Mouse (Mus musculus) limb, embryonic 15.5 days (tissue): ENCODE measurements around the gene Tcf7. TPM values are rescaled to one million over a fixed set of nuclear protein-coding genes. Genes with fewer than 3 reads are reported as not detected.

Experiments used
- ATAC-seq: fragments of 200-750 bp; cut with Nextera tagmentation; 2 replicates; pipeline ENCODE4 v1.8.0; 2017; ENCODE audit warnings: low read depth, moderate TSS enrichment; ENCODE audit not compliant: insufficient number of reproducible peaks, low FRiP score, low TSS enrichment
- H3K27ac ChIP-seq: fragments of 300-500 bp; sonication (generic); 2 replicates; pipeline ENCODE4 v1.5.1; 2015; ENCODE audit warnings: moderate library complexity, mild to moderate bottlenecking, inconsistent platforms
- H3K27me3 ChIP-seq: fragments of 300-500 bp; sonication (generic); 2 replicates; pipeline ENCODE4 v1.6.1; 2015; ENCODE audit warnings: inconsistent platforms
- H3K36me3 ChIP-seq: fragments of 300-500 bp; sonication (generic); 2 replicates; pipeline ENCODE4 v1.6.1; 2015; ENCODE audit warnings: inconsistent platforms
- H3K4me1 ChIP-seq: fragments of 300-500 bp; sonication (generic); 2 replicates; pipeline ENCODE4 v1.6.1; 2015; ENCODE audit warnings: inconsistent platforms
- H3K4me2 ChIP-seq: fragments of 300-500 bp; sonication (generic); 2 replicates; pipeline ENCODE4 v1.6.1; 2015; ENCODE audit warnings: mild to moderate bottlenecking, inconsistent platforms
- H3K4me3 ChIP-seq: fragments of 300-500 bp; sonication (generic); 2 replicates; pipeline ENCODE4 v1.5.1; 2015; ENCODE audit warnings: mild to moderate bottlenecking, inconsistent platforms
- H3K9ac ChIP-seq: fragments of 300-500 bp; sonication (generic); 2 replicates; pipeline ENCODE4 v1.6.1; 2015; ENCODE audit warnings: inconsistent platforms
- H3K9me3 ChIP-seq: fragments of 300-500 bp; sonication (generic); 2 replicates; pipeline ENCODE4 v1.6.1; 2016; ENCODE audit warnings: inconsistent platforms
- WGBS: fragments of 180-500 bp; shearing (Covaris S2); methylation state at CpG from one replicate; pipeline ENCODE4 v1.1.7; 2015; 5-methylcytosine and 5-hydroxymethylcytosine counted together
- polyA plus RNA-seq: library from polyadenylated mRNA; unstranded; fragments of >200 nt; fragmentation: Nextera tagmentation; extraction: Ambion mirVana; gene quantifications from 2 replicates; pipeline ENCODE4 v1.2.1, GENCODE M21; 2015

Tcf7 gene
- polyA plus RNA-seq, result 9.6 and 9.8 TPM in 2 replicates

- no peaks in the 10 kb centered on the region for H3K9me3 ChIP-seq
- H3K36me3 ChIP-seq, result 0 out of 2 replicates have a peak, but pooled peaks cover 2% of the 10 kb centered on the region
- peaks cover 41% of the 10 kb centered on the region for H3K4me1 ChIP-seq
- peaks cover 53% of the 10 kb centered on the region for H3K27me3 ChIP-seq
- H3K4me2 ChIP-seq, result peak within 1 kb of the TSS; percentile 95
- peak; percentile 42; the same call in 1 of the 2 replicates for ATAC-seq
- no peak within 1 kb of the TSS for H3K27ac ChIP-seq
- peak within 1 kb of the TSS; percentile 55 for H3K9ac ChIP-seq
- peak within 1 kb of the TSS; percentile 65 for H3K4me3 ChIP-seq
- under 1% methylated on average over 78 of the region's 97 CpGs for WGBS
Observed at GRCm38 (mm10) chr11:52282774-52283595, at the start of gene Tcf7. Tcf7 (minus strand) TSS chr11:52283014.

DNA sequence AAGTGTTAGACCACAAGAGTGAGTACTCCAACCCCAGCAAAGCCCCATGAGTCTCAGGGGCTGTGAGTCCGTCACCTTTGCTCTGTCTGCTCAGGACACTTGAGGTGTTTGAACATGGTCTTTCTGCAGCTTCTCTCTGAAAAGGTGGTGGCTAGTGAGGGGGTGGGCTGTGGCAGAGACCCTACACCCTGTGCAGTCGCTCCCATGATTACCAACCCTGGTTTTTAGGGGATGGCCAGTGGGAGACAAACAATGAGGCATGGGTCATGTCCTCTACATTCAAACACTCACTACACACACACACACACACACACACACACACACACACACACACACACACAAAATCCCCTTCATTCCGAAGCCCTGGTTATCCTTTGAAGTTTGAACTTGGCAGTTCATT, 44.5 kb upstream of the Tcf7 start:
- WGBS, result 46% methylated on average over 3 of the region's 3 CpGs
- ATAC-seq, result no peak
- no peaks in the 10 kb centered on the region for H3K27me3 ChIP-seq

DNA sequence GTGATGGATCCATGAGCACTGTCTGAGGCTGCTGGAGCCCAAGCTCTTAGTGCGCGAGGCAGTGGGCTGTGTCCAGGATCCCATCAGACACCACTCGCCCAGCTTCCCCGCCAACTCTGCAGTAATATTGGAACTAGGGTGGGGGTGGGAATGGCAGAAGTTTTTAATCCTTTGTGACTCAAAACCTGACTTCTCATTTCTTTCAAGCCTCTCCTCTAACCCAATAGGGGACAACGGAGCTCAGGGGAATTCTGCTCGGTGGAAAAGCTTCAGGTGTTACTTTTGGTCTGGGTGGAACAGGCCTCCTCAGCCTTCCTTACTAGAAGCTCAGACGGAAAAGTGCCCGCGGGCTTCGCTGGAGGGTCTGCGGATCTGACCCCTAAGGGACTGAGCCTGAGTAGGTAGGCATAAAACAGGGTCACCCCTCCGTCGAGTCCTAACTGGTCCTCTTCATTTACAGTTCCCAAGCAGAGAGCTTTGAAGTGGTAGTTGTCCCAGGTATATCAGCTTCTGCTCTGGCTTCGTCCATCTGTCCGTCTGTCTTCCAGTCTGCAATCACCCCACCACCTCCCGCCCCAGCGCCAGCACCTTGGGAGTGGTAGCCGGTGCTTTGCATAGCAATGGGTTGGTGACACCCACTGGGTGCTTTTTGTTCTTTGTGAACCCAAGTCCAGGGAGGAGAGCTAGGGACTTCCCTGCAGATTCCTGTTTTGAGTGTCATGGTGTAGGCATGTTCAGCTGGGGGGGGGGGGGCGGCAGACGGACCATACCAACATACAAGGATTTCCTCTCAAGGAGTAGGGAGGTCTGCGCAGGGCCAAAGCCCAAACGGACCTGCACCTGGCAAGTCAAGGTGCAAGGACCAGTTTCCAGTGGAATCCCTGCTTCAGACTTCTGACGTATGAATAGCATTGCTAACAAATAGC, 41.9 kb upstream of the Tcf7 start:
- no peak overlapping the region for H3K9ac ChIP-seq
- no peaks in the 10 kb centered on the region for H3K36me3 ChIP-seq
- no peak overlapping the region for H3K4me3 ChIP-seq
- H3K4me2 ChIP-seq, result no peak overlapping the region
- H3K27ac ChIP-seq, result no peak overlapping the region
- no peaks in the 10 kb centered on the region for H3K4me1 ChIP-seq
- H3K9me3 ChIP-seq, result no peaks in the 10 kb centered on the region
- 49% methylated on average over 23 of the region's 23 CpGs for WGBS
- no peak for ATAC-seq
- no peaks in the 10 kb centered on the region for H3K27me3 ChIP-seq

More for the DNA sequence above, 44.5 kb upstream of the Tcf7 start:
- Histone ChIP-seq H3K36me3 (no peaks in the 10 kb centered on the region), H3K4me3 (no peak overlapping the region), H3K9ac (no peak overlapping the region), H3K9me3 (no peaks in the 10 kb centered on the region), H3K4me1 (no peaks in the 10 kb centered on the region), H3K4me2 (no peak overlapping the region), H3K27ac (no peak overlapping the region)

- Histone ChIP-seq H3K9me3 (no peaks in the 10 kb centered on the region), H3K36me3 (no peaks in the 10 kb centered on the region), H3K27ac (no peak overlapping the region), H3K4me1 (no peaks in the 10 kb centered on the region), H3K4me3 (no peak overlapping the region), H3K4me2 (no peak overlapping the region), H3K27me3 (no peaks in the 10 kb centered on the region), H3K9ac (no peak overlapping the region)
- 63% methylated on average over 3 of the region's 3 CpGs for WGBS
- no peak for ATAC-seq
Observed at GRCm38 (mm10) chr11:52321540-52321939, 38.7 kb upstream of the Tcf7 start.

DNA sequence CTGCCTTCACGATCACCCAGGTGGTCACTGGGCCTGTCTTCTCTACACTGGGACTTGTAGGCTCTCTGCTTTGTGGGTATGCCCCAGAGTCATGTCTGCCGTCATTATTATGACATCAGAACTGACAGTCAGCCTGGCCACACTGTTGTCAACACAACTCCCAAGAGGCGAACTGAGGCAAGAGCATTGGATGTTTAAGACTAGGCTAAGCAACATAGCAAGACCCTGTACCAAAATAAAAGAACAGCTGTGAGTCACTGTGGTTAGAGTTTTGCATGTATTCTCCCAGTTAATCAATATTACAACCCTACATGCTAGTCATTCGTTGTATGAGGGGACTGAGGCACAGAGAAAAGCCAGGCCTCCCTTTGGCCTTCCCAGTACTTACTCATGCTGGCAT, 37.7 kb upstream of the Tcf7 start:
- Histone ChIP-seq H3K9ac (no peak overlapping the region), H3K36me3 (no peaks in the 10 kb centered on the region), H3K4me1 (no peaks in the 10 kb centered on the region), H3K9me3 (no peaks in the 10 kb centered on the region), H3K27me3 (no peaks in the 10 kb centered on the region), H3K27ac (no peak overlapping the region), H3K4me3 (no peak overlapping the region), H3K4me2 (no peak overlapping the region)
- ATAC-seq, result no peak
- 74% methylated on average over 4 of the region's 4 CpGs for WGBS

DNA sequence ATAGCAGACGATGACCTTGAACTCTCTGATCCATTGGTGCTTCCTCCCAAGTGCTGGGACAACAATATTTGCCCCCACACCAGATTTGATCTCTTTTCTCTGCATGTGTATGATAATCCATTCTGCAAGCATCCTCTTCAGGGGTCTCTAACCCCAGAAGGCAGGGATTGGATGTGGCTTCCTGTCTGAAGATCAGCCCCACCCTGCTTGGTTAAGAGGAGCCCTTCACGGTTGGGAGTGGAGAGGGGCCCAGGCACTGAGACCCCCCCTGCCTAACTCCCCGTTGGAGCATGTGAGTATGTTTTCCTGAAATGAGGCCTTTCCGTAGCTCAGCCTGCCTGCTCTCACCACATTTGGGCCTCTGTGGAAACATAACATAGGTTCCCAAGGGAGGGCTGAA, 36.9 kb upstream of the Tcf7 start:
- Histone ChIP-seq H3K9me3 (no peaks in the 10 kb centered on the region), H3K4me2 (no peak overlapping the region), H3K4me1 (no peaks in the 10 kb centered on the region), H3K4me3 (no peak overlapping the region), H3K9ac (no peak overlapping the region), H3K36me3 (no peaks in the 10 kb centered on the region), H3K27me3 (0 out of 2 replicates have a peak, but pooled peaks cover 3% of the 10 kb centered on the region), H3K27ac (no peak overlapping the region)
- ATAC-seq, result no peak
- 75% methylated on average over 4 of the region's 4 CpGs for WGBS

DNA sequence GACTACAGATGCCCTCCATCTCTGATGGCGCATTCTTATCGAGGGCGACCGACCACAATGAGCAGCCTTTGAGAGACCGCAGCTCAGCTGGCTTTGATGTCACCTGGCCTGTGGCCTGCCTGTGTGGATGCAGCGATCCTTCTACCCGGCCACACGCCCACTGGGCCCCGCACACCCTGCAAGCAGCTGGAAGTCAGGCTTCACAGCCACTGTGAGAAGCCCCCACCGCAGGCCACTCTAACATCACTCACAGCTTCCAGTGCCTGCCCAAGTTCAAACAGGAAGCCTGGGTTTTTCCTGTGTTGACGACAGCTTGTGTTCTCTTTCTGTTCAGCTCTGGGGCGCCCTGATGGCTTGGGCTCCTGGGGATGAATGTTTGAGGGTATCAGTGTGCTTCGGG, 35.6 kb upstream of the Tcf7 start:
- 61% methylated on average over 13 of the region's 13 CpGs for WGBS
- Histone ChIP-seq H3K27me3 (0 out of 2 replicates have a peak, but pooled peaks cover 6% of the 10 kb centered on the region), H3K4me1 (no peaks in the 10 kb centered on the region), H3K9me3 (no peaks in the 10 kb centered on the region), H3K4me3 (no peak overlapping the region), H3K4me2 (no peak overlapping the region), H3K27ac (no peak overlapping the region), H3K9ac (no peak overlapping the region), H3K36me3 (no peaks in the 10 kb centered on the region)
- no peak for ATAC-seq

GRCm38 (mm10) chr11:52314102-52314793, 31.4 kb upstream of the Tcf7 start:
- no peak overlapping the region for H3K9ac ChIP-seq
- H3K36me3 ChIP-seq, result no peaks in the 10 kb centered on the region
- no peak overlapping the region for H3K27ac ChIP-seq
- no peak overlapping the region for H3K4me2 ChIP-seq
- WGBS, result 20% methylated on average over 26 of the region's 26 CpGs
- 0 out of 2 replicates have a peak, but pooled peaks cover 9% of the 10 kb centered on the region for H3K27me3 ChIP-seq
- H3K4me1 ChIP-seq, result peaks cover 5% of the 10 kb centered on the region; the same call in 1 of the 2 replicates
- no peak overlapping the region for H3K4me3 ChIP-seq
- no peak for ATAC-seq
- H3K9me3 ChIP-seq, result no peaks in the 10 kb centered on the region

DNA sequence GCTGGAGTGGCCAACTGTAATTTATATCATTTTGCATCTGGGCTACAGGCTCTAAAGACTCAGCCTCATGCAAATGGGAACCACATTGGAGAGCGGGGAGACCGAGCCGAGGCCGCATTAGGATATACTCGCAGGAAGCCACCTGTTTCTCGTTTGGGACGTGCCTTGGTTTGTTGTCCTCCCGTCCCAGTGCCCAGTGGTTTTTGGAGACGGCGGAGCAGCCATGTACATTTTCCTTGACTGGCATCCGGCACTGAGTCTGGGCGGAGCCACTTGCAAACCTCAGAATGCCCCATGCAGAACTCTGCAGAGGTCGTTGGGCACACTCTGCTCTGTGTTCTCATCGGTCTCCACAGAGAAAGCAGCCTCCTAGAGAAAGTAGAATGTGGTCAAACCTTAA, 27.9 kb upstream of the Tcf7 start:
- no peak overlapping the region for H3K27ac ChIP-seq
- no peak overlapping the region for H3K4me2 ChIP-seq
- H3K27me3 ChIP-seq, result 0 out of 2 replicates have a peak, but pooled peaks cover 9% of the 10 kb centered on the region
- ATAC-seq, result no peak
- H3K9ac ChIP-seq, result no peak overlapping the region
- no peaks in the 10 kb centered on the region for H3K36me3 ChIP-seq
- H3K9me3 ChIP-seq, result no peaks in the 10 kb centered on the region
- peaks cover 5% of the 10 kb centered on the region; the same call in 1 of the 2 replicates for H3K4me1 ChIP-seq
- H3K4me3 ChIP-seq, result no peak overlapping the region
- 32% methylated on average over 14 of the region's 14 CpGs for WGBS

GRCm38 (mm10) chr11:52309487-52309886, 26.7 kb upstream of the Tcf7 start:
- H3K9me3 ChIP-seq, result no peaks in the 10 kb centered on the region
- no peak overlapping the region for H3K4me2 ChIP-seq
- WGBS, result 59% methylated on average over 3 of the region's 3 CpGs
- peaks cover 5% of the 10 kb centered on the region; the same call in 1 of the 2 replicates for H3K4me1 ChIP-seq
- no peaks in the 10 kb centered on the region for H3K36me3 ChIP-seq
- 0 out of 2 replicates have a peak, but pooled peaks cover 6% of the 10 kb centered on the region for H3K27me3 ChIP-seq
- H3K9ac ChIP-seq, result no peak overlapping the region
- no peak overlapping the region for H3K27ac ChIP-seq
- H3K4me3 ChIP-seq, result no peak overlapping the region
- ATAC-seq, result no peak

DNA sequence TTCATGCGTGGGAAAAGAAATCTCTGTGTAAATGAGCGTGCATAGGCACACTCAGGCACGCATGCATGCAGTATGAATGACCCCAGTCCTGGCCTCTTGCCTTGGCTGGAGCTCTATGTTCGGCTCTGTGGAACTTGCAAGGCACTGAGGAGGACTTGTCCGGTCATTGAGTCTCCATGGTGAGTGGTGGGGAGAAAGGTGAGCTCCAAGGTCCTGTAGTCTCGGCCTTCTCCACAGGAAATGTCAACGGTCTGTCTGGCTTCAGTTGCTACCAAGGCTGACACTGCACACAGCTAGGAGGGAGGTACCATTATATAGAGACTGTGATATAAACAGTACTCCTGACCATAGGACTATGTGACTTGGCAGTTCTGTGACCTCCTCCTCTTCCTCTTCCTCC, 23.6 kb upstream of the Tcf7 start:
- WGBS, result 84% methylated on average over 7 of the region's 7 CpGs
- no peak for ATAC-seq

More for the DNA sequence above, 23.6 kb upstream of the Tcf7 start:
- Histone ChIP-seq H3K9ac (no peak overlapping the region), H3K27me3 (no peaks in the 10 kb centered on the region), H3K4me3 (no peak overlapping the region), H3K4me1 (peaks cover 5% of the 10 kb centered on the region; the same call in 1 of the 2 replicates), H3K27ac (no peak overlapping the region), H3K36me3 (no peaks in the 10 kb centered on the region), H3K4me2 (no peak overlapping the region), H3K9me3 (no peaks in the 10 kb centered on the region)
